Mouse (Mus musculus): Measurements from ENCODE around the gene Plac9a.

- TF ChIP-seq CTCF (IDR thresholded peaks at IDR 0.05; ENCODE audit: borderline replicate concordance, control insufficient read depth, extremely low read depth, insufficient read depth, low read length, poor library complexity) (no peak), POLR2A (IDR thresholded peaks at IDR 0.05; ENCODE audit: control insufficient read depth, extremely low read depth, insufficient read depth, low read length, poor library complexity) (no peak)
Observed at GRCm38 (mm10) chr14:25861771-25862530, 40.9 kb downstream of the Plac9a start.

Measured in thymus, adult 2 months (tissue).